Mouse (Mus musculus) lung, adult 18-20 months (tissue): Measurements from ENCODE around the gene Sik3.
"Not testable (repeated sequence)": the region's sequence is repeated elsewhere in the genome, so short reads cannot be mapped to it uniquely, and the experiment has no call there.

ENCODE experiments used
- DNase-seq, 2 experiments: peaks; one replicate each; pipeline ENCODE4 v3.0.0; 2022; ENCODE audit warnings: mixed read lengths in 2 of 2

The Sik3 gene

GRCm38 (mm10) chr9:46112246-46112645, 99.6 kb downstream of the Sik3 start:
- DNase-seq = peak; percentile 76 to 85

- DNase-seq = no peak
These were observed 106.3 kb downstream of the Sik3 start for GRCm38 (mm10) chr9:46118844-46119385.

DNA sequence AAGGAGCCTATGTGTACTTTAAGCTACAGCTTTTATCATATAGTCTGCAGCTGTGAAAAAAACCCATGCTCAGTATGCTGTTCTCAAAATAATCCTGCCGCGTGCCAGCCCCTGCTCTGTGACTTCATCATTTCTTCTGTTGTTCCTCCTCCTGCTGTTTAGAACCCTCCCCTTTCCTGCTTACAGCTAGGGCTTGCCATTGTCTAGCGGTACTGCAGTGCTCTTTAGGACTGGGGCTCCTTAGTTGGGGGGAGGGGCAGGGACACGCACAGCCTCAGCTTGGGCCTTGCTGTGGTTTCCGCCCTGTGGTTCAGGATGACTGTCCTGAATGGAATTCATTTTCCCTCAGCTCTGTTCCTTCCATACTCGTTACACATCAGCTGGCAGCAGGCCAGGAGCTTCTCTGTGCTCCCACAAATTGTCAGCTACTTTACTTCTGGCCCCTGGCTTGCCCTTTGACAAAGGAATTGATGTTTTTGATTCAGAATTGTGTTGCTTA, 107.4 kb downstream of the Sik3 start:
- DNase-seq = peak; percentile 69 to 83

DNA sequence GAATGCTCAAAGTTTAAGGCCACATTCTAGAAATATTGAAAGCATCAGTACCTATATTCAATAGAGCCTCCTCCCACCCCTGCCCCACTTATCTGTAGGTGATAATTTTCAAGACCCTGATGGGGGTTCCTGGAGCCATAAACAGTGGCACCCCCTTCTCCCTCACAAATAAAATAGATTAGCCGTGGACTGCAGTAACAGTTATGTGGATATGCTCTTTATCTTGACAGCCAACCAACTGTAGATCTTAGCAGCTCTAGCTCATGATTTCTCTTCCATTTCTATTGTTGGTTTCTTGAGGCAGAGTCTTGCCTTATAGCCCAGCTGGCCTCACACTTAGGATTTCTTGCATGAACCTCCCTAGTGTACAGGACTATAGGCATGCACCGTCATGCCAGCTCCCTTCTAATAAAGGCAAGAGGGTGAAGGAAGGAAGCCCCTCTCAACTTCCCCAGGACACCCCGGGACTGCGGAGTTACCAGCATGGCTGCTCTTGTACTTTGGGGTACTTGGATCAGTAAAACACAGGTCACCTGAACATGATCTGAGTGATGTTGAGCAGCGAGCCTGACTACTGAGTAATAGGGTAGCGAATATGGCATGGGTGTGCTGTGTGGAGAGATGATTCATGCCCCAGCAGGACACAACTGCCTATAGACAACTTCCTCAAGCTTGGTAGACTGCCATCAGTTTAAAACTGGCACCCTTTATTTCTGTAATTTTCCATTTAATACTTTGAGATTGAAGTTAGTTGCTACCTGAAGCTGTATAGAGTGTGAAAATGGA, 108.0 kb downstream of the Sik3 start:
- no peak for DNase-seq

GRCm38 (mm10) chr9:46121486-46121885, 108.9 kb downstream of the Sik3 start:
- DNase-seq = no peak

- DNase-seq = no peak
These were observed 110.1 kb downstream of the Sik3 start for GRCm38 (mm10) chr9:46122731-46123130.

DNA sequence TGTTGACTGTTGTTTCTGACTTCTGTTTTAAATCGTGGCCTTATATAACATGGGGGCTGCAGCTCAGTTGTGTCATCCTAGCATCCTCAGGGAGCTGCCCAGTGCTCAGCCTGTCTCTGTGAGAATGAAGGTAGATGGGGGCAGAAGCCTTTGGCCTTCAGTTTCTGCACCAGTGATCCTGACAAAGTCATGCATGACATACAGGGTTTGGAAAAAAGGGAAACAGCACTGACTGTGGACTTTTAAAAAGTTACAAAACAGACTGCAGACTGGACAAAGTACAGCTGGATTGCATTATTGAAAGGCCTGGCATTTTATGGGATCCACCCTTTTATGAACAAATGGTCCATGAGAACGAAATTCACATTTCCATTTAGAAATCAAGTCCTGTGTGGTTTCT, 113.7 kb downstream of the Sik3 start:
- DNase-seq = no peak

DNA sequence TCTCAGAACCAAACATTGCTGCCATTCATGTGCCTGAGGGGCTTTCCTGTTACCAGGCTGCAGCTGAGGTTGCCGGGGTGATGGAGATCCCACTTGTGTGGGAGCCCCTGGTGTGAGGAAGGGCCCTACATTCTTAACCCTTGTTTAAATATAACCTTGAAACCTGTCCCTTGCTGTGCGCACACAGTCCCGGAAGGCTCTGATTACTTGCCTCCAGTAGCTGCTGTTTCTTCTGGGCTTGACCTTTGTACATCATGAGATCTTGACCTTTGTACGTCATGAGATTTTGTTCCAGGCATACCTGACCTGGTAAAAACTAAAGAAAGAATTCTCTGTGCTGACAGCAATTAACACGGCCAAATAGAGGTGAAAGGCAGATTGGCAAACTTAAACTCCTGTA, 114.7 kb downstream of the Sik3 start:
- DNase-seq = no peak

DNA sequence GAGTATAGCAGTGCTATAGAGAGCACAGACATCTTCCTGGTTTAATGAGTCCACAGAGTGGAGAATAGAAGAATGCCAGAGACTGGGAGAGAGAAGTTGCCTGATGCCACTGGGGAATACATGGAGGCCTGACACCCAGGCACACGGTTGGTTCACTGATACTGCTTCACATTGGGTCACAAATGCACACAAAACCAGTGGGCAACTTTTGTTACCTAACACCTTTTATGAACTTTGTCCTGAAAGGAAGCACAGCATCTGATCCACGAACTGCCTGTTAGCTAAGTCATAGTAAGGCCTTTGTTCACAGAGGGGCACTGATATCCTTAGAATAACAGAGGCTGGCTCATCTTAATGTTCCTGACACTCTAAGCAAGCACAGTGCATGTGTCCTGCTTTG, 116.6 kb downstream of the Sik3 start:
- no peak for DNase-seq

GRCm38 (mm10) chr9:46132821-46133220, 120.2 kb downstream of the Sik3 start:
- not testable (repeated sequence) for DNase-seq

DNA sequence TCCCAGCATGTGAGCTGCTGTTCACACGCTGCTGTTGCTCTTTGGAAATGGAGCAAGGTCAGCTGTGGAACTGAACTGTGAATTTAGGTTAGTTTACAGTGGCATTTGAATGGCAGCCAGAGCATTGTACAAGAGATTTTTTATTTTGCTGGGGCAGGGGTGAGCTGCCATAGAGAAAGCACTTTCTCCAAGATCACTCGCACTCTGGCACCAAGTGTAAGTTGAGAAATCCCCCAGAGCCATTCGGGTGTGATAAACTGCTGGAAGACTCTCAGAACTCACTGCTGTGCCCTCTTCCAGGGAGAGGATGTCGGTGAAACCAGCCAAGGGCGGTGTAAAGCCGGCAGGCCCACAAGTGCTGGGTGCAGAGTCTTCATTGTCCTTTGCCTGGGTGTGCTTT, 126.2 kb downstream of the Sik3 start:
- no peak for DNase-seq

DNA sequence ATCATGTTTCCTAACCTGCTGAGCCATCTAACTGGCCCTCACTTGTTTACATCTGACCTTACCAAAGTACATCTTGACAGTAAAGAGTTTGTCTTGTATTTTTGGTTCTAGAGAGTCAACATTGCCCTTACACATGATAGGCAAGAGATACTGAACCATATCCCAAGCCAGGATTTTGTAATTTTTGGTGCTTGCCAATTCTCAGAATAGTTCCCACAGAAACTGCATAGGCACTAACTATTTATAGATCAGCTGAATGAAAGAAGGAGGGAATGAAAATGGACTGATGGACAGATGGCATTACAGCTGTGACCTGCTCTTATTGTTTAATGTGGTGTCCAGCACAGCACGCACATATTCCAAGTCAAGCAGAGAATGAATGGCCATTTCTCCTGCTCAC, 128.2 kb downstream of the Sik3 start:
- DNase-seq = no peak

- DNase-seq = no peak
These were observed 129.4 kb downstream of the Sik3 start for GRCm38 (mm10) chr9:46142031-46142430.

DNA sequence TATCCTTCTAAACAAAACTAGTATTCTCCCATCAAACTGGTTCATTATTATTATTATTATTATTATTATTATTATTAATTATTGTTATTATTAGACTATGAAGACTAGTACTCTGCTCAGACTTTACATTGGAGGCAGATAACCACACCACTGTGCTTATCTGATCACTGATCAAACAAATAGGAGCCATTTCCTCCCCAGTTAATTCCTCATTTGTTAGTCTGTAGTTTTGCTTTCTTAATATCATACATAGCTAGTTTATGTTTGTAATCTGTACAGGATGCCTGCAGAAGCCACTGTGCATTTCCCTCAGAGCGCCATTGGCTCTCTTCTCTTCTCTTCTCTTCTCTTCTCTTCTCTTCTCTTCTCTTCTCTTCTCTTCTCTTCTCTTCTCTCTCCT, 129.9 kb downstream of the Sik3 start:
- no peak for DNase-seq

DNA sequence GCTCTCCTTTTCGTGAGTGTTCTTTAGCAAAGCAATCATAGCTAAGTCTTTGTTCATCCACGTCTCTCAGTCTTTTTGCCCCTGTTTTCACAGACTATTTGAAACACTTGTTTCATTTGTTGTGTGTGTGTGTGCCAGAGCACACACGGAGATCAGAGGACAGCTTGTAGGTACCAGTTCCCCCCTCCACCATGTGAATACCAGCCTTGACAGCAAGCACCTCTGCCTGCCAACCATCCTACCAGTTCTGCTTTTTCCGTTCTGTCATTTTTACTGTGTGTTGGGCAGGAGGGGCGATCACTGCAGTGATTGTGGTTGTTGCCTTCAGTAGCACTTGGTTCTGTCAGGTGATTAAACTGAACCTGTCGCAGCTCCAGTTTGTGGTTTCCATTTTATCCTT, 132.4 kb downstream of the Sik3 start:
- DNase-seq = no peak

DNA sequence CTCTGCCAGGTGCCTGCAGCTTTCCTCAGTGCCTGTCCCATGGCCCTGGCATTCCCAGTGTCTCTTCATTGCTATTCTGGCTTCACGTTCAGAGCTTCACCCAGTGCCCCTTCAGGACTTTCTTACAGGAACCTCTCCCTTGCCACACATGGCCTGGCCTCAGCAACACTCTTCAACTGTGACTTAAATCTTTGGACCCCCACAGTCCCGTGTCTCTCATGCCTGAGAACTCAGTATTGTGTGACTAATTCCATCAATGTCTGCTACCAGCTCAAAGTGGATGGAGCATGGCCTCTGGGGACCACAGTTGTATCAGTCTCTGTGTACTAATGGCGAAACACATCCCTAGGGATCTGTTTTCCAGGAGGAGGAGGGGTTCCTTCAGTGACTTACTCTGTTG, 133.8 kb downstream of the Sik3 start:
- DNase-seq = no peak

DNA sequence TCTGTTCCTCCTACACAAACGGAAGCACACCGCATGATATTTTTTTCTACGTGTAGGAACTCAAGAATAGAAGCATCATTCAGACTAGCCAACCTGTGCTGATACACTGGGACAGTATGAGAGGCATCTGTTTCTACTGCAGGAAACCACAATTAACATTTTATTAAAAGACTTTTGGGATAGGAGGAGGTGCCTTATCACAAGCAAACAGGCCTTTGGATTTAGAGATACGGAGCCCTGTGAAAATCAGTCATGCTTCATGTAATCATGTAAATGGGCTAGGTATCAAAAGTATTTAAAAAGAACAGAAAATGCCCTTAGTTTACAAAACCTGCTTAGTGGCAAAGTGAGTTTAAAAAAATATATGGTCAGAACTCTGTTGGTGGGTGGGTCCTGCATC, 136.1 kb downstream of the Sik3 start:
- no peak for DNase-seq

- no peak for DNase-seq
These were observed 136.8 kb downstream of the Sik3 start for GRCm38 (mm10) chr9:46149392-46149791.

GRCm38 (mm10) chr9:46150116-46150515, 137.5 kb downstream of the Sik3 start:
- DNase-seq = peak; percentile 17 to 29

DNA sequence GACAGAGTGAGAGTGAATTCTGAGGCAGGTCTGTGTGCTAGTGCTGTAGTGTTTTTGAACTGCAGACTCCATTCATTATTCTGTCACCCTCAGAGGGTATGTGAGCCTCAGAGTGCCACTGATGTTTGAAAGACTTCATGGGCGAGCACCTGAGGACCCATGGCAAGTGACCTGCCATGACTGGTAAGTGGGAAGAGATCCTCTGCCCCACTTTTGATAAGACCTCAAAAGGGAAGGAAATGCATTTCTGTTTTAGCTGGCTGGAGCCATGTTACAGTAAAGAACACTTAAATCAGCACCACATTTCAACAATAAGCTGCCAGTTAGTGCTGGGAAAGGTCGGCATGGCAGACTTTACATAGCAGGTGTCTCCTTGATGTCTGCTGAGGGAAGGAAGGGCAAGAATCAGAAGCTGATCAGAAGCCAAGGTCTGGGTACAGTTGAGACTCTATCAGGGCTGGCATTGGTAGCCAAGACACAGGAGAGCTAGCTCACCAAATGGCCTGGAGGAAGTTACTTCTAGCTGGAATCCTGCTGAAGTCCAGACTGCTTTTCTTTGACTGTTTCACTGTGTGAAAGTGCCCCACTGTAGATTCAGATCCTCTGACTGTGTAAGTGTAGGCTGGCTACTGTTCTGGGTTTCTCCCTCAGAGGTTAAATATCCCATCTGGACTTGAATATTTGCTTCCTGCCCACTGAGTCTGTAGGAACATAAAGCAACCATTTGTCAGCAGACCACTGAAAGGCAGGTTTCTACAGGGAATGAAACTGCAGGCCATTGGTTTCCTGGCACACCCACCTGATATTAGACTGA, 138.5 kb downstream of the Sik3 start:
- DNase-seq = no peak

DNA sequence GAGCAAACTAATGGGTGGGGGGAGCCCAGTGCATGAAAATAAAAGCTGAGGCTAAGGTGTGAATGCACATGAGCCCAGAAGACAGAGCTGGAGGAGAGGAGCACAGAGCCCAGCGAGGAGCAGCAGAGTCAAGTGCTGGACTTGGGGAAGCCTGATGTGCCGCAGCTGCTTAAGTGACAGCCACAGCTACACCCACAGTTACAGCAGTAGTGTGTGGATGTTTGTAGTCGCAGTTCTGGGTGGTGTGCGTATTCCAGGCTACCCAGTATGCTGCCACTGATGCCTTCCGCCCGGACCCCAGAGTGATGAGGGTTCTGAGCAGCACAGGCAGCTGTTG, 139.1 kb downstream of the Sik3 start:
- no peak for DNase-seq

GRCm38 (mm10) chr9:46152067-46153015, 139.7 kb downstream of the Sik3 start:
- no peak for DNase-seq

DNA sequence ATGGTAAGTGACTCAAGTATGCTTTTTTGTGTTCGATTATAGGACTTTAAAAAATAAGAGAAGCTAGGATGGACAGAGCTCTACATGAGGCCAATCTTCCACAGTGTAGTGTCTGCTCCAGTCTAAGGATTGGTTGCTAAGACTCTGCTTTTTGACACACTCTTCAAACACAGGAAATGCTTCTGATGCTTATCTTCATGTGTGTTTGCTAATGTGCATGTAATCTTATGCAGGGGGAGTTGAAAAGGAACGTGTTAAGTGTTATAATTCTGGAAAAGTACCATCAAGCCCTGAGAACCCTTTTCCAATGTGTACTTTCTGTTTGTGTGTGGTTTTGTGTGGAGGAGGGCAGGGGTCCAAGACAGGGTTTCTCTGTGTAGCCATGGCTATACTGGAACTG, 141.8 kb downstream of the Sik3 start:
- no peak for DNase-seq
